Mouse (Mus musculus) right cerebral cortex, adult 18-20 months (tissue): ENCODE results near the gene Ccsap.

Experiments used
- DNase-seq: peaks from one replicate; pipeline ENCODE4 v3.0.0; 2022; ENCODE audit warnings: mixed read lengths

Ccsap gene

GRCm38 (mm10) chr8:123877865-123878264 is 17.9 kb upstream of the Ccsap start:
- no peak for DNase-seq

GRCm38 (mm10) chr8:123874324-123874723 is 14.3 kb upstream of the Ccsap start:
- peak; percentile 83 for DNase-seq

GRCm38 (mm10) chr8:123873364-123873763 is 13.4 kb upstream of the Ccsap start:
- no peak for DNase-seq

DNA sequence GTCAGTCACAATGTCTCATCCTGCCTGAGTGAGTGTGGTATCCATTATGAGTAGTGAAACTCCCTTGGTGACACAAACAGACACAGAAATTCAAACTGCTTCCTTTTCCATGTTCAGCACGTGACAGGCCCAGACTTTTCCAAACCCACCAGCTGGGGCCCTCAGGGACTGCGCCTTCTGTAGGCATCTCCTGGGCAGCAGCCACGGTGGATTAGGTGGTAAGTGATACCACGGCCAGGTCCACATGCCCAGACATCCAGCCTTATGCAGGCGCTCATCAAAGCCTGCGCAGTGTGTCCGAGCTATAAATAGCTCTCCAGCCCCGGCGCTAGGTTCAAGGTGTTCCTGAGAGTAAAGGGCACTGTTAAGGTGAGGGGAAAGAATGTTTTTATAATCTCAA is 12.0 kb upstream of the Ccsap start:
- DNase-seq: no peak

DNA sequence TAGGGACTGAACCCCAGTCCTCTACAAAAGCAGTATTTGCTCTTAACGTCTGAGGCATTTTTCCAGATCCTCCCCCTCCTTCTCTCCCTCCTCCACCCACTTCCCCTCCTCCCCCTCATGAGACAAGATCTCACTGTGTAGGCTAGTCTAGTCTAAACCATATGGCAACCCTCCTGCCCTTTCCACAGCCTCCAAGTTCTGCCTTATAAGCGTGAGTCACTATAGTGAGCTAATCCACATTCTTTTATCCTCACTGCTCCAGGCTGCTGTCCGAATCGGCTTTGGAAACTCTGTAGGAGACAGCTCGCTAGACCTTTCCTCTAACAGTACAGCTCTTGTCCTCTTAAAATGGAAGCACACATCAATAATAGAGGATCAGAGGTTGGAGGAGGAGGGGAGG is 7.0 kb upstream of the Ccsap start:
- DNase-seq: no peak

- no peak for DNase-seq
These were observed 5.8 kb upstream of the Ccsap start for GRCm38 (mm10) chr8:123865786-123866185.

DNA sequence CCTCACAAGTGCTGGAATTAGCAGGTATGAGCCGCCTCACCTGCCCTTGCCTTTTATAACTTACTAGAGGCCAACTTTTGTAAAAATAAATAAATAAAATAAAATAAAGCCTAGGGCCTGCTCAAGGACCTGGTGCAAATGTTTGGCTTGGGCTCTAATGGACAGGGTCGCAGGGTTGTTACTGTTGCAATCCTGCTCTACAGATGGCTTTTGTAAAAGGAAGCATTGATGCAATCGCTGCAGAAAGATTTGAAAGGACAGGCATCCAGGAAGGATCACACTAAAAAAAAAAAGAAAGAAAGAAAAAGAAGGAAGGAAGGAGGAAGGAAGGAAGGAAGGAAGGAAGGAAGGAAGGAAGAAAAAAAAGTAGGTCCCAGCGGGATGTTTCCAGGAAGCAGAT is 377 bp upstream of the Ccsap start:
- DNase-seq: no peak

- peak; percentile 95 for DNase-seq
These were observed 915 bp downstream of the Ccsap start for GRCm38 (mm10) chr8:123858941-123859647.

GRCm38 (mm10) chr8:123858574-123858940 is 1.5 kb downstream of the Ccsap start:
- no peak for DNase-seq

DNA sequence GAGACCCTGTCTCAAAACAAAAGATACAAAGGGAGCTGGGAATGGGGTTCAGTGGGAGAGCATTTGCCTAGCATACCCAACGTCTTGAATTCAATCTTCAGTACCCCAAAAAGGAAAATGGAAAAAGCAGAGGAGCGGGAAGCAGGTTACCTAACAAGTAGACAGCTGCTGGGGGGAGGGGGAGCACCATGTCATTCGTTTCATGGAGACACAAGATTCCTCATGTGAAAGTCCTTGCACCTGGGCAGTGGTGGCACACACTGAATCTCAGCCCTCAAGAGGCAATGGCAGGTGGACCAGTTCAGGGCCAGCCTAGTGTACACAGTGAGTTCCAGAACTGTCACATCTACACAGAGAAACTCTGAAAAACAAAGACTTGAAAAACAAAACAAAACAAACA is 2.6 kb downstream of the Ccsap start:
- DNase-seq: no peak

DNA sequence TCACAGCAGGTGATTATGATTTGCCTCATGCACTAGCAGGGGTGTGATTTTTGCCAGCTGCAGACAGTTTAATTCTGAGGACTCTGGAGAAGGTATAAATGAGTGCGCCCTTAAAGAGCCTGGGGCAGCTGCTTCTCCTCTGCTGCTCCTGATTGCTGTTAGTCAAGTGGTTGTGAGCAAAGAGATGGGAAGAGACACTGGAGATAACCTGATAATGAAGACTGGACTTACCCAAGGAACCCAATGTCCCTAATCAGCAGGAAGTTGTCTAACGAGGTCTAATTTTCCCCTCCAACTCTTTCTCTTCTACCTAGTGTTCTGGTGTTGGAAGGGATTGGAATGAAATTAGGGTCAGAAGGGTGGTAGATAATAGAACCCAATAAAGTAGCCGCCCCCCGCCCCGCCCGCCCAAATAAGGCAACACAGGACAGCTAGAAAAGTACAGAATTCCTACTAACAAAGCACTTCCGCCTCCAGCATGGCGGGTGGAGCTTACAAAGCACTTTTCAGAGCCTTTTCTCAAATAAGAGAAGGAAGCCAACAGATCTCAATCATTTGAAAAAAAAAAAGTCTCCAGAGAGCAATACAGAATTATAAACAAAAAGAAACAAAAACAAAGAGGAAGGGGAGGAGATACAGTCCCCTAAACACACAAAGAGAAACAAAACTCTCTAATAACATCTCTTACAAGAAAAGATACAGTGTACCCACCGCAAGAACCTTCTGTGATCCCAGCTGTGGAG is 5.1 kb downstream of the Ccsap start:
- no peak for DNase-seq

GRCm38 (mm10) chr8:123854252-123854651 is 5.8 kb downstream of the Ccsap start:
- DNase-seq: no peak

DNA sequence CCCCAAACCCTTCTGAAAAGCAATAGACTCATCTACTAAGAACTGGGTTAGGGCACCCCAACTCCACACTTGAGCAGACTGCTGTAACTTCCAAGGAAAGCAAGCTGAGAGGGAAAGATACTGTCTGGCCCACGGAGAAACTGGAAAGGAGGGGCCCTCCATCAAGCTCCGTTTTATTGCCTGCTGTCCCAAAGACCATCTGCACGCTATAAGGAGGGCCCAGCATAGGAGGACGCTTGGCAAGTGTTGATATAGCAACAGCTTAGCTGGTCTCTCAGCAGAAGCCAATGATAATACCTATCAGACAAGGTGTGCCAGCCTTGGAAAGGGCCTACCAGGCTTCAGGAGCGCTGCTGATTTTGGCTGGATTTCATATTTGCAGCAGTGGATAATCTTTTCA is 8.4 kb downstream of the Ccsap start:
- DNase-seq: no peak

DNA sequence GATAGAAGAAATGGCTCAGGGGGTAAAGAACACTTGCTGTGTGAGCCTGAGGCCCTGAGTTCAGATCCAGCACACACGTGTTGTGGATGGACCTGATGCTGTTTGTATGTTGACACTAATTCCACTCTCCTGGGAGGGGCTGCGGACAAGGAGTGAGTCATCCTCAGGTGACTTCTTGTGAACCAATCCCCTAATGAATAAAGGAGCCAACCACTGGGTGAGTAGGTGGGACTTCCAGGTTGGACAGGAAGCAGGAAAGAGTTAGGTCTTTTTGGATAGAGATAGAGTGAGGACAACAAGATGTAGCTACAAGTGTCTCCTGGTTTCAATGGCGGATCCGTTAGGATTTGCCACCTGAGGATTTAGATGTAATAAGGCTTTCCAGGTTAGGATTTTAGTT is 10.7 kb downstream of the Ccsap start:
- no peak for DNase-seq

DNA sequence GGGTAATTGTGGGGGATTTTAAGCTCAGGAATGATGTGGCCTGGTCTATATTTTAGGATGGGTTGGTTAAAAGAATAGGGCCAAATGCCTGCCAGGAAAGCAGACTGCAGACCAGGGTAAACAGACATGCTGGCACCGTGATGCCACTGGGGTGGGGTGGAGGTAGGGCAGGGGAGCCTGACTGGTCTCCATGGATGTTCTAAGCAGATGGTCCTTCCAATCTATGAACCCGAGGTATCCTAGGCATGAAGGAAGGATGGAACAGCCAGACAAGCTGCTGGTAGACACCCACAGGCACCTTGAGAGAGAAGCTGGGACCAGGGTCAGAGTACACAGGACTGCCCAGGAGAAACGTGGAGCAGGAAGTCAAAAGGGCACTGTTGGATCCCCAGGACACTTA is 12.5 kb downstream of the Ccsap start:
- DNase-seq: no peak

GRCm38 (mm10) chr8:123846509-123846908 is 13.5 kb downstream of the Ccsap start:
- DNase-seq: peak; percentile 73

- no peak for DNase-seq
These were observed 14.0 kb downstream of the Ccsap start for GRCm38 (mm10) chr8:123845991-123846390.

GRCm38 (mm10) chr8:123845114-123845513 is 14.9 kb downstream of the Ccsap start:
- DNase-seq: no peak

DNA sequence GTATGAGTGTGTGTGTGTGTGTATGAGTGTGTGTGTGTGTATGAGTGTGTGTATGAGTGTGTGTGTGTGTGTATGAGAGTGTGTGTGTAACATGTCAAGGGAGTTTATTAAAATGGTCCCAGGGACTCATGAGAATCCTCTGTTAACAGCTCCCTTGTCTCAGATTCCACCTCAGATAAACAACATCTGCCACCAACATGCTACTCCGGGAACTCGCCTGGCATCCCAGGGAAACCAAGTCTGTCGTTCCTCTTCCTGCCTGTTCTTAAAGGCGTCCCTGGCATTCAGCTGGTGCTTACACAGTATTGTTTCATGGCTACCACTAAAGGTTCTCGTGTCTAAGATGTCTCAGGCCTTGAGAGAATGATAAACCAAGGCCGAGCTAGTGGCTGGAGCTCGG is 15.7 kb downstream of the Ccsap start:
- no peak for DNase-seq

- no peak for DNase-seq
These were observed 17.9 kb downstream of the Ccsap start for GRCm38 (mm10) chr8:123842086-123842485.

DNA sequence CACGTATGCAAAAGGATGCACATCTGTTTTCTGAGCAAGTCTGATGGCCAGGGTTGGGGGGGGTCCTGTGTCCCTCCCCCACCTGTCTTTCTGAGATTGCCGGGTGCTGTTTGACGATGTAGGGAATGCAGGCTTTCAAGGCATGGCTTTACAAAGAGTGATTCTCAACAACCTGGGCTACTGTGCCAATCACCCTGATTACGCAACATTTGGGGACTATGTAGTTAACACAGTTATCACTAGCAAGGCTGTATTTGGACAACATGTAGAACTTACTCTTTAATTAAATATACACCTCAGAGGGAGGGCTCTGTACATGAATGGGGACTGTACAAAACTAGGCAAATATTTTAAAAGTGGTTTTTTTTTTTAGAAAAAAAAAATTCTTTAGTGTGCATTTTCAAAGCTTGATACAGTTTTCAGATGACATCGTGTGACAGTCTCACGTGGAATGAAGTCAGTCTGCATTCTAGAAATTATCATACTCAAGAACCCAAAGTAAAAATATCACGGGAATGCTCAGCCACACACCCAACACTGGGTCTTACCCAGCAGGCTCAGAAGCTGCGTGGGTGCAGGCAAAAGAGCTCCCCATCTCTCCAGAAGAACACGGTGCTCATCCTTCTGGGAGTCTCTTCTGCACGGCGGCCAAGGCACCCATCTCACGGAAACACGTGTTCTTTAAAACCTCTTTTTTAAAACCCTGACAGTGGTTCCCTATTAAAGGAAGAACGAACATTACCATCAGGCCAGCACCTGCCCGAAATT is 19.2 kb downstream of the Ccsap start:
- peak; percentile 93 for DNase-seq

DNA sequence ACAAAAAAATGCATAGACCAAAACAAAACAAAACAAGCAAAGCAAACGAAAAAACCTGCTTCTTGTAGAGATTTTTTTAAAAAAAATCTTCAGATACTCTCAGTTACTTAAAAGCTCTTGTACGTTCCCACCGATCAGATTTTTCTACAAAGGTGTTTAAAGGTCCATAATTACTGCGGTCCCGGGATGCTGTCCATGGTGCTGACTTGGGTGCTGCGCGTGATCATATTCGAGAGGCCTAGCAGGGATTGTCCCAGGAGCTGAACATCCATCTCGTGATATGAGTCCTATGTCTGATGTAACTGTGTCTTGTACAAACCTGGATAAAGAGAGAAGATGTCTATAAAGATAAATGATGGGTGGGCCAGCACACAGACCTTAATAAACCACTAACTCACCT is 21.5 kb downstream of the Ccsap start:
- no peak for DNase-seq

GRCm38 (mm10) chr8:123836354-123836753 is 23.7 kb downstream of the Ccsap start:
- DNase-seq: peak; percentile 57

DNA sequence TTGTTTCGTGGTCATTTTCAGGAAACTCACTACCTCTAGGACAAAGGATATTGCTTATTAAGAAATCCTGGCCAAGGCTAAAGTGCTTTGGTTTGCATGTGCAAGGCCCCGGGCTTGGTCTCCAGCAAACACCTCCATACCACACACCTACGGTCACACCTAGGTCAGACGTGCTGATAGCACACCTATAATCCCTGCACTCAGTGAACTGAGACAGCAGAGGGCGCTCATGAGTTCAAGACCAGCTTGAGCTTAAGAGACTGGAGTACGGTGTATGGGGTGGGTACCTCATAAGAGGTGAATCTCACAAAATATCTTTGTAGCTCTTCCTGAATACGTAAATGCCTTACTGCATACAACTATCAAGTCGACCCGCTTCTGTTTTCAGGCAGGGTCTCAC is 24.6 kb downstream of the Ccsap start:
- DNase-seq: peak; percentile 57
